Mouse (Mus musculus): ENCODE measurements at regions not wholly inside any gene's neighbourhood (a gene's known extent, or its start where the extent isn't known, plus 50 kb on each side); places are given as distances from the start of the nearest gene placed in this dataset.
A peak's percentile ranks its signal among the peaks of the same experiment; 100 is the strongest.

DNA sequence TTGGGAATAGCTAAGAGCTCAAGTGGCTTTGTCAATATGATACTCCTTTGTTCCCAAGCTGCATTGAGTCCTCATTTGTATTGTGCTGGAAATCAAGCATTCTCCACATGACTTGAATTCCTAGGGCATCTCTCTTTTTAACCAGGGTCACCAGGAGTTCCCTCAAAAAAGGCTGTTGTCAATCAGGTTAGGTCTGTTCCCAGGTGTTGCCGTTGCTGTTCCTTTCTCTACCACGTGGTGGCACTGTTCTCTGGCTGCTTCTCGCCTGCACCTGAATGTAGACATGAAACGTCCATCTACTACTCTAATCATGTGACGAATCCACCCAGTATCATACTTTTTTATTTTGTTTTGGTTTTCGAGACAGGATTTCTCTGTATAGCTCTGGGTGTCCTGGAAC, 118.3 kb downstream of the S1pr1 start:
- DNase-seq: peak; percentile 54

DNA sequence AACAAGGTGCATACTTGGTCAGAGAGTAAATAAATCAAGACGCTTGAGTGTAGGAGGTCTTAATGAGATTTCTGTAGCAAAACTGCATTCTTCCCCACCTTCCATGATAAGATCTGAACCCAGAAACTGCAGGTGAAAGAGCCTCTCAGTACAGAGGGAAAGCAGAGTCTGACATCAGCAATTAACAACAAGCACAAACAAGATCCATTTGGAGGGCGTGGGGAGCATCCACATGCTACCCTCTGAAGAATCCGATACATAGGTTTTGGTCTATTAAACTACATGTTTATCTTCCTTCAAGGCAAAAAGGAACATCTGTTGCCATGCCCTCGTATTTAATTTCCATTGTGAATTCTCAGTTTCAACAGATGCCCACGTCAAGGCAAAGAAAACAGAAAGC, 124.2 kb downstream of the S1pr1 start:
- DNase-seq: no peak

GRCm38 (mm10) chr3:115588585-115588984, 126.3 kb downstream of the S1pr1 start:
- DNase-seq: no peak

- no peak for DNase-seq
Measured at GRCm38 (mm10) chr3:115580131-115580932, 134.5 kb downstream of the S1pr1 start.

DNA sequence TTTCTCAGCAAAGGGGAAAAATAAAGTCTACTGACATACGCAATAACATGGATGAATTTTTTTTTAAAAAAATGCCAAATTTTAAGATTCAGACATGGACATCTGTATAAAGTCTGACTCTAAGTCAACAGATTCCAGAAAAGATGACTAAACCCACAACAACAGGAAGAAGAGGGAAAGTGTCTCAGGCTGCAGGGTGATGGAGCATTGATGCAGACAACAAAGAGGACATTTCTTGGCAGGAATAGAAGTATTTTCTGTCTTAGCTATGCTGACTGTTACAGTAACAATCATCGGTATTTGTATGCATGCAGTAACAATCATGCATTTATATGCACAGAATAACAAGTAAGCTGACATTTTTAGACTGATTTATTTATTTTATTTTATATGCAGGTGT, 139.5 kb downstream of the S1pr1 start:
- no peak for DNase-seq

DNA sequence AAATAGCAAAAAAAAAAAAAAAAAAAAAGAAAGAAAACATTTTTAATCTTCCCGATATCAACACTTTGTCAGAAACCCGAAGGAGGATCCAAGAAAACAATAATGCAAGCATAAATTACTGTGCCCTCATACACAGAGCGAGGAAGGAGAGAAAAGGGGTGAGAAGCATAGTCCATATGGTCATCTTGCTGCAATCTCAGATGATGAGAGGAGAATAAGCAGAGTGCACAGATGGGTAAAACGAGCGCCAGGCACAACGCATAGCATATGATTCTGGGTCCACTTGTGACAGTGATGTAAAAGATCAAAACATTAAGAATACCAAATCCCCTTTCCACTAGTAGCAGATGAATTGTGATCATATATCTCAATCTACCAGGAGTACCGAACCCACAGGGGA, 152.1 kb downstream of the S1pr1 start:
- DNase-seq: no peak

GRCm38 (mm10) chr3:115554809-115555708, 159.8 kb downstream of the S1pr1 start:
- DNase-seq: no peak

DNA sequence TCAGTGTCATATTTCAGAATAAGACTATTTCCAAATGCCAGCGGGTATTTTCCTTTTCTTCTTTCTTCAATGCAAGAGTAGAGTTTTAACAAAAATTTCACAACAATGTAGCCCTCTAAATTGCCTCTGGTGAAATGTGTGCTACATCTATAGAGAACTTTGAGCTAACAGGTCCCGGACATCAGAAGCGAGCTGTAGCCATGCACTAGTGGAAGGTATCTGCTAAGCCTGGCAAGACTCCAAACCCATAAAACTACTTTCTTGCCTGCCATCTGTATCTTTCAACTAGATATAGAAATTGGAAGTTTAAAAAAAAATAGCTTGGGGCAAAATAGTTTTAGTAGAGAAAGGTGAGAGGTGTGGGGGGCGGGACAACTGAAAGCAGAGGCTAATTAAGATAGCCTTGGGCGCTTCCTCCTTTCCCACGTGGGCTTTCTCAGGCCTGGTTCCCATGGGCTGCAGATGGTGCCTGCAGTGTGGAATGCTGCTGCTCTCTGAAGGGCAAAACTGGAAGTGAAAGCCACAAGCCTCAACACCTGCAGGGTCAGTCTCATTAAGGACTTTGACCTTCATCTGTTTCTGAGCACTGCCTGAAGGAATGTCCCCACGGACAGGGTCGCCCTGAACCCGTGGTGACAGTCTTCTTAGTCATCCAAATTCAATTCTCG, 160.9 kb downstream of the S1pr1 start:
- peak; percentile 10 for DNase-seq

GRCm38 (mm10) chr3:115541789-115542188, 173.1 kb downstream of the S1pr1 start:
- no peak for DNase-seq

GRCm38 (mm10) chr3:115538355-115538754, 176.5 kb downstream of the S1pr1 start:
- no peak for DNase-seq

- no peak for DNase-seq
Measured at GRCm38 (mm10) chr3:115532141-115532735, 182.6 kb downstream of the S1pr1 start.

DNA sequence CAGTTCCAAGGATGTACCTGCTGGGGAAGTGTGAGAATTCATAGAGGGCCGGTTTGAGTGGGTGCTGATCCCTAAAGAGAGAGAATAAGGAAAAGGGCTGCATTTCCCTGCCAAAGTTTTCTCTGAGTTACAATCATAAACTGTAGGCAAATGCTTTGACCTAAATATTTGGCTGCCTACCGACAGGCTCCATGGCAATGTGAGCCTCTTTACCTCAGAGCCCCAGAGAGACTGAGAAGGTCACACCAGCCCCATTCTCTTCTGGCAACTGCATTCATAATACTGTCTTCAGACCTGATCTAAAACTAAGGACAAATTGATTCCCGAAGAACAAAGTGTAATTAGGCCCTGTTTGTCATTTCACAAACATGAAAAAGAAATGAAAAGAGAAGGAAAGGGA, 184.4 kb downstream of the S1pr1 start:
- no peak for DNase-seq

GRCm38 (mm10) chr3:115529918-115530317, 185.0 kb downstream of the S1pr1 start:
- no peak for DNase-seq

GRCm38 (mm10) chr3:115523515-115523914, 191.4 kb downstream of the S1pr1 start:
- DNase-seq: no peak

GRCm38 (mm10) chr3:115515645-115516044, 199.2 kb downstream of the S1pr1 start:
- DNase-seq: no peak

- no peak for DNase-seq
Measured at GRCm38 (mm10) chr3:115509658-115510057, 205.2 kb downstream of the S1pr1 start.

- no peak for DNase-seq
Measured at GRCm38 (mm10) chr3:115497420-115497819, 217.5 kb downstream of the S1pr1 start.

DNA sequence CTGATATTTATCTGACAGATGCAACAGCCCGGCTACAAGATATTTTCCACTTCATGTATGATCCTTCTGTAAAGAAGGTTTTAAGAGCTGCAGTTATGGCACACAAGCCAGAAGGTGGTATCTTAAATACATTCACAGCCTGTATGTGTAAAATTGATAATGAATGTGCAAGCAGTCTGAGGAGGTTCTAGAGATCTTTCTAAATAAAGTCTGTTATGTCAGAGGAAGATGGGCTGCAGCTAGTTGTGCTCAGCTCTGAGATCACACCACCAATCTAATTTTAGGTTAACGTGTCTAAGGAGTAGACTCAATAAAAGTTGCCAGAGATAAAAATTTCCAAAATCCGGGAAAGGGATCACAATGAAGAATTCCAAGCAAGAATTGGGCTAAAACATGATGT, 218.8 kb downstream of the S1pr1 start:
- no peak for DNase-seq

GRCm38 (mm10) chr3:115495692-115496091, 219.2 kb downstream of the S1pr1 start:
- DNase-seq: no peak

DNA sequence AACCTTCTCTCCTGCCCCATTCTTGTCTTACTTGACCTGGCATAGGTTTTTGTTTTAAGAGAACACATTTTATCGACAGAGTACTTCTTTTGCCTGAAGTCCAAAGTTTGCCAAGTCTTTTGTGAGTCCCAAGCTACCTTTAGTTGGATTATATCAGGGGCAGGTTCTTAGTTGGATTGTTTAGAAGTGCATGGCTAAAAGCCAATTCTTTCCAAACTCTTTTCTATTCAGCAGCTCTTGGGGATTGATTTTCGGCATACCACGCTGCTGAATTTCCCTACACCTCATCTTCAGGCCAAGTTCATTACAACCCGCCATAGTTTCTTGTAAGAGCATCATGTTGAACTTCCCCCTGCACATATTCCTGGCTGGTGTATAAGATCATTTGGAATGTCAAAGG, 245.9 kb downstream of the S1pr1 start:
- DNase-seq: no peak

GRCm38 (mm10) chr3:115467850-115468249, 247.0 kb downstream of the S1pr1 start:
- DNase-seq: no peak

GRCm38 (mm10) chr3:115462623-115463022, 252.2 kb downstream of the S1pr1 start:
- no peak for DNase-seq
